Mouse (Mus musculus) monocyte, adult 2 months (primary cell): ENCODE data around the gene Zfp710.
A peak's percentile ranks its signal among the peaks of the same experiment; 100 is the strongest.

ENCODE experiments used
- DNase-seq, 2 experiments: peaks; one replicate each; pipeline ENCODE4 v3.0.0; 2022; ENCODE audit warnings: low spot score in 2 of 2, low read depth in 1 of 2

Gene Zfp710

DNA sequence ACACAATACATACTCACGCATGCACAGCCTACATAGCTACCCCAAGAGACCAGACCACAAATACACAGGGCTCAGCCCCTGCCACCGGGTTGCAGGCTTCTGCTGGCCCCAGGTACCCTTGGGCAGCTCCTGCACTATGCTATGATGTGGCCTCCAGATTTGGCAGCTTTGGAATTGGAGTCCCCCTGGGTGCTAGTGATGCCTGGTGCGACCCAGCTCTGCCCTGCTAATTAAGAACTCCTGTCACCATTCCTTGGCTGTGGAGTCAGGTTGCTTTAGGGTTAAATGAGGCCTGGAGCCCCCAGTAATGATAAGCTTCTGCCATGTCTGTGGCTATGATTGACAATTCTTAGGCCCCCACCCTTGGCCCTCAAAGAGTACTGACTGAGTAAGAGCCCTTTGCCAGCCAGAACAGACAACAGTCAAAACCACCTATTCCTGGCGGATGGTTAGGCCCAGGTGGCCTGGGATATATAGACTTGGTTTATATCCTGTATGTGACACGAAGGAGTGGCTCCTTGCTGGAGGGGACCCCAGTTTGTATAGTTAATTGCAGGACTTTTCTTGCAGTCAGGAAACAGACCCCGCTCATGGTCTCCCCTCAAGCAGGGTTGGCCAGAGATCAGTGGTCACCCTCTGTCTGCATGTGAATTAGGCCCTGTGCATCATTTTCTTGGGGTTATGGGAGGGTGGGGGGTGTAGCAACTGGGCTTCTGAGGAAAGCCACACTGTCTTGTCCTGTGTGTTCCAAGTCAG is 52.5 kb downstream of the Zfp710 start:
- no peak for DNase-seq

DNA sequence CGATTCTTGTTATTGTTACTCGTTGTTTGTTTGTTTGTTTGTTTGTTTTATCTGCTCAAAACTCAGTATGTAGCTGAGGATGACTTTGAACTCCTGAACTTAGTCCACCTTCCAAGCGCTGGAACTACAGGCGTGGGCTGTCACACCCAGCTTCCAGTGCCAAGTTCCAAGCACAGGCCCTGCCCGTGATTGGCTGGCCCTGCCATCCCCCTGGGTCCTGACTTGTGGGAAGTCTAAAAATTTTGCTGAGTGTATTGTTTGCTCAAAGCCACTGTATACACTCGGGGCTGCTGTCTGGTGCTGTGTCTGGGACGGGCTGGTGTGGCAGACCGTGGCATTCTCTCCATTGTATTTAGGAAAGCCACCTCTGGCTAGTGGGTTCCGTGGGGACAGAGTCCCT is 53.2 kb downstream of the Zfp710 start:
- no peak for DNase-seq

DNA sequence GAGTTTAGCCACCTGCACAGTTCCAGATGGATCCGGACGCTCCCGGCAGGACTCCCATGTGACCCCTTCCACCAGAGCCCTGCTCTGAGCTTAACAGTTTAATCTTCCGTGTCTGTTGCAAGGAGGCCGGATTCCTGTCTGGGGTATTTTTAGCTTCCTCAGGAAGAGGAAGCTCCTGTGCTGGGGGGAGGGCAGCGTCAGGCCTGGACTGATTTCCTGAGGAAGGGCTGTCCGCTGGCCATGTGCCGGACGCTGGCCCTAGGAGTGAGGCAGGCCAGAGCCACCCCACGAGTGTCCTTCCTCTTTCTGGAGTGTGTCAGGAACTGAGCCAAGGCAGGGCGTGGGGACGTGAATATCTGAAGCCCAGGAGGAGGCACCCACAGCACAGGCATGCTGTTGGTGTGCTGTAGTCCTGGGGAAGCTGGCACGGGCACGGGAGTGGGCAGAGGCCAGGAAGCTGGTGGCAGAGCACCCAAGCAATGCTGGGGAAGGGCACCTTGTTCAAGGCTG is 54.2 kb downstream of the Zfp710 start:
- DNase-seq, result peak; percentile 84 to 89

DNA sequence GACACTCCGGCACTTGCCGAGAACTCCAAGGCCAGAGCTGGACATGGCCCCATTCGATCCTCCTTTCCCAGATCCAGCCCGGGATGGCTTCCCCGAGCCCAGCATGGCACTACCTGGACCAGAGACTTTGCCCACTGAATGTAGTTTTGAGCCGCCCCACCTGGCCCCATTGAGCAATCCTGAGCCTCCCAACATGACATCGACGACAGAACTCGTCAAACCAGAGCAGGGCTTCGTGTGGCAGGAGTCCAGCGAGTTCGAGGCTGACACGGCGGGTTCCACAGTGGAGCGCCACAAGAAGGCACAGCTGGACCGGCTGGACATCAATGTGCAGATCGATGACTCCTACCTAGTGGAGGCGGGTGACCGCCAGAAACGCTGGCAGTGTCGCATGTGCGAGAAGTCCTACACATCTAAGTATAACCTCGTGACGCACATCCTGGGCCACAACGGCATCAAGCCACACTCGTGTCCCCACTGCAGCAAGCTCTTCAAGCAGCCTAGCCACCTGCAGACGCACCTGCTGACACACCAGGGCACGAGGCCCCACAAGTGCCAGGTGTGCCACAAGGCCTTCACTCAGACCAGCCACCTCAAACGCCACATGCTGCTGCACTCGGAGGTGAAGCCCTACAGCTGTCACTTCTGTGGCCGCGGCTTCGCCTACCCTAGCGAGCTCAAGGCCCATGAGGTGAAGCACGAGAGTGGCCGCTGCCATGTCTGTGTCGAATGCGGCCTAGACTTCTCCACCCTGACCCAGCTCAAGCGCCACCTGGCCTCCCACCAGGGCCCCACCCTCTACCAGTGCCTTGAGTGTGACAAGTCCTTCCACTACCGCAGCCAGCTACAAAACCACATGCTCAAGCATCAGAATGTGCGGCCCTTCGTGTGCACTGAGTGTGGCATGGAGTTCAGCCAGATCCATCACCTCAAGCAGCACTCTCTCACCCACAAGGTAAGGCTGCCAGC is 57.3 kb downstream of the Zfp710 start:
- no peak for DNase-seq

DNA sequence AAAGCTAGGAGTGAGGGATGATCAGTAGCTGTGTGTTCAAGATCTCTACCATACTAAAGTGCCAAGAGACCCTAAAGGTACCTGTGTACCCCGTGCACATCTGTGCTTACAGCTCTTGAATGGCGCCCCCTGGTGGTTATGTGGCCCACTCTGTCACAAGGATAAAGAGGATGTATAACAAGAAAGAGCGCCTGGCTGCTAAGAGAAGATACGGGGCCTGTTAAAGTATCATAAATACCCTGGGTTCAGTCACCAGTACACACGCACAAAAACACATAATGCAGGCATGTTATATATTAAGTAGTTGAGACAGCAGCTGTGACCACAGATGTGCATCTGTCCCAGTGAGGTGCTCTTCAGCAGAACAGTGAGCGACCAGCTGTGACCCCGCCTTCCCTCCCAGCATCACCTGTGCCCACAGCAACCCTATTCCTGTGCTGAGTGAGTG is 59.9 kb downstream of the Zfp710 start:
- peak in 1 of 2 experiments; percentile 35 for DNase-seq

DNA sequence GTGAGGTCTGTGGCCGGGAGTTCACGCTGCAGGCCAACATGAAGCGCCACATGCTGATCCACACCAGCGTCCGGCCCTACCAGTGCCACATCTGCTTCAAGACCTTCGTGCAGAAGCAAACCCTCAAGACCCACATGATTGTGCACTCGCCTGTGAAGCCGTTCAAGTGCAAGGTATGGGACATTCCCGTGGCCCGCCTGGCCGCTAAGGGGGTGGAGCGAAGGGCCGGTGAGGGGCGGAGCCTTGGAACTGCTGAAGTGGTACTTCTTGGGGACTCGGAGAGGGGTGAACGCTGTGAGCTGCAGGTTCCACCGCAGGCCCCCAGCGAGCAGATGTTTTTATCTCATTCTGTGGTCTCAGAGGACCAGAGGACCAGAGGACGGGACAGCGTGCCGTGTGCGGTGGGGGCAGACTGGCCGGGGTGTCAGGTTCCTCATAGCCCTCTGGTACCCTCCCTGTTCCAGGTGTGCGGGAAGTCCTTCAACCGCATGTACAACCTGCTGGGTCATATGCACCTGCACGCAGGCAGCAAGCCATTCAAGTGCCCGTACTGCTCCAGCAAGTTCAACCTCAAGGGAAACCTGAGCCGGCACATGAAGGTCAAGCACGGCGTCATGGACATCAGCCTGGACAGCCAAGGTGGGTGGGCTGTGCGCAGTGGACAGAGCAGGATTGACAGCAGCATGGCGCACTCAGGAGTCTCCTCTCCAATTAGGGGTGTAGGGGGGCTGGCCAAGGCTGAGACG is 61.5 kb downstream of the Zfp710 start:
- DNase-seq, result no peak

DNA sequence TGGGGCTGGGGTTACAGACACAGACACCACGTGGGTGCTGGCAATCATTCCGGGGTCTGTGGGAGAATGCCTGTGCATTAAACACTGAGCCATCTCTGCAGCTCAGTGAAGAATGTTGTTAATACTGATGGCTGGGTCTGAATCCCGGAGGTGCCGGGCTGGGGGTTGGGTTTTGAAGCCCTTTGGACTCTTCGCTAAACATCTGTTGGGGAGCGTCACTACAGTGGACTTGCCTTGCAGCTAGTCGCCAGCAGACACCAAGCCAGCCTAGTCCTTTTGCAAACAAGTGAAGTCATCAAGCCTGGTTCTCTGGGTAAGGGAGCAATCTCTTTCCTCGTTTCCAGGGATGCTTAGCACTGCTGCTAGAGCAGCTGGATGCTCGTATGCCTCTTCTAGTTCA is 63.6 kb downstream of the Zfp710 start:
- no peak for DNase-seq

DNA sequence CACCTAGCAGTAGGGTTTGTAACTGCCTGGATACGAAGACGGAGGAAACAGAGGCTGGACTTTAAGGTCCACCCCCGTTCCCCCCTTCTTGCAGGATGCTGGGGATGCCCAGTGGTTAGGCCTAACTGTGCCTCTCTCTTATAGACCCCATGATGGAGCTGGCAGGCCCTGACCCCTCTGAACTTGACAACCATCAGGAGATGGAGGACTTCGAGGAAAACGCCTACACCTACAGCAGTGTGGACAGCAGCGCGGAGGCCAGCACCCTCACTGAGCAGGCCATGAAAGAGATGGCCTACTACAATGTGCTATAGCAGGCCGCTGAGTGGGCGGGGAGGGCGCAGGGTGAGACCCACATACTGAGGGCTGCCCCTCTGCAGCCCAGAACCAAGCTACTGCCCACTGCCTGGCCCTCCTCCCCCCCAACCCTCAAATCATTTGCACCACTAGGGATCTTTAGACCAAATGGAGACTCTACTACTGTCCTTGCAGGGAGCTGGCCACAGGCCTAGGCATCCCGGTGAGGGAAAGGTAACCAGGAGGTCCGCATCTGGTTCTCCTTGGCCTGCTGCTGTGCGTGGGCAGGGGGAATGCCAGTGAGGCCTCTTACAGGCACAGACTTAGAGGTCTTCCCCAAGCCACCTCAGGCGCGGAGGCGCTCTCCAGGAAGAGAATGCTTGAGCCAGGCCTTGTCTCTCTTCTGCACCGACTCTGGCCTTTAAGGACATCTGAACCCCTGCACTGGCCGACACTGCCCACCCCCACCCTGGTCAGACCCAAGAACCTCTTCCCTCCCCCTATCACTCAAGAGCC is 65.8 kb downstream of the Zfp710 start:
- no peak for DNase-seq

DNA sequence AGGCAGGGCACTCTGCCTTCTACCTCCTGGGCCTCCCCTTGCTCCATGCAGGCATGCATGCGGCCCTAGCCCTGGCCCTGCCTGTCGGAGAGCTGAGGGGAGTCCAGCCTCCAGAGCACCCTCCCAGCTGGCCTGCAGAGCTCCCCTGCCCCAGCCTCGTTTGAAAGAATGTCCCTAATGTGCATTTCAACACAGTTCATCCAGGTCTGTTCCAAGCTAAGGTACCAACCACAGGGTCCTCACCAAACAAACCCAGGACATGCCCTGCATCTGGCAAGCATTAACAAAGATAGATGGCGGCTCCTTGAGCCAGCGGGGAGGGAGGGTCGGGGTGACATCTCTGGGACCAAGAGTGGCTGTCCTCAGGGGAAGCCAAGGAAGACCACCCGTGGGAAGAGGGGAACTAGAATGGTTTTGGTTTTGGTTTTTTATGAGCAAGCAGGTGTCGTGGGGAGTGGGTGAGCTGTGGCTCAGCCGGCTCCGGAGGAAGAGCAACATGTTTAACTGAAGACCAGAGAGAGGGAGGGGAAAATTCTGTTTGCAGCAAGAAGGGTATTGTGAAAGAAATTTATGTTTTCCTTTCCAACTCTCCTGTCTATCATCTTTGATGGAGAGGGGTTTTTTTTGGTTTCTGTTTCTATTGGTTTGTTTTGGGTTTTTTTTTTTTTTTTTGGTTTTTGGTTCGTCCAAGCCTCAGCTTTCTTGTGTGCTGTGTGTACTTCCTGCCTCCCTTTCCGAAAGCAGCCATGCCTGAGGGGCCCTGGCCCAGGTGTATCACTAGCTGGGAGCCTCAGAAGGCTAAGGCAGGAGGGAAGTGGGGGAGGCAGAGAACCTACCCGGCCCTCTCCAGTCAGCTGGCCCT is 66.6 kb downstream of the Zfp710 start:
- no peak for DNase-seq

DNA sequence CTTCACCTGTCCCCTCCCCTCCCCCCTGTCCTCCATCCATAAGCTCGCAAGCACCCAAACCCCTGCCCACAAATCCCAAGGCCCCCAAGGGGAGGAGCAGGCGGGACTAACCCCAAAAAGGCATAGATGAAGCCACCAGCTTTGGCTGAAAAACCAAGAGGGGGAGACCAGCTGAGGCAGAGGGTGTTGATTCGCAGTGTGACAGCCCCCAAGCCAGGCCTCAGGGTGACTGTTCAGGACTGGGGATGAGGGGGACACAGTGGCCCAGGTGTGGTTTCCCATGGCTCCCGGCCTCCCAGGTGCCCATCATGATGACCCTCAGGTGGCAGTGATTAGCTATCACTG is 67.2 kb downstream of the Zfp710 start:
- no peak for DNase-seq

DNA sequence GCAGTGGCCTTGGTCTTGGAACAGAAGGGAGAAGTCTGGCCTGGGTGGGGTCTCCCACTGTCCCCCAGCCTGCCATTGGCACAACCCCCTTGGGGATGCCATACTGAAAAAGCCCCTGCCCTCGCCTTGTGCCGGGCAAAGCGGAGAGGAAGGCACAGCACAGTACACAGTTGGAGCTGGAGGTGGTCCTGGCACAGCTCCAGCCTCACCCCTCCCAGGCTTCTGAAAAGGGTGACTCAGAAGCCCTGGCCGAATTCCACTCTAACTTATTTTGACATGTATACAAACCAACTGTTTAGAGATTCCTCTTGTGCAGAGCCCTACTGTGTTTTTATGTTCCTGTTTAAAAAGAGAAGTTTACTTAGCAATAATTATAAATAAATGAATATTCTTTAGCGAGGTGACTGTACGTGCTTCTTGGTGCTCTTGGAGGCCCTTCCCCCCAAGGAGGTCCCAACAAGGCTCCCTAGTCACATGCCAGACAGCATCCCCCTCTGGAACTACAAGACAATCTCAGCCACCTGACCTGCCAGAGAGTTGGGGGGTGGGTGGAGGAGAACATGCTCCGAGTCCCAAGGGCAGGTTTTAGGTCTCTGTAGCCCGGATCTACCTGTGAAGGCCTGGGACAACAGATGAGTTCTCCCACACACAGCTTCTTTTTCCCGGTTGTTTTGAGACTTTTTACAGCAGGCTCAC is 67.9 kb downstream of the Zfp710 start:
- DNase-seq, result no peak

DNA sequence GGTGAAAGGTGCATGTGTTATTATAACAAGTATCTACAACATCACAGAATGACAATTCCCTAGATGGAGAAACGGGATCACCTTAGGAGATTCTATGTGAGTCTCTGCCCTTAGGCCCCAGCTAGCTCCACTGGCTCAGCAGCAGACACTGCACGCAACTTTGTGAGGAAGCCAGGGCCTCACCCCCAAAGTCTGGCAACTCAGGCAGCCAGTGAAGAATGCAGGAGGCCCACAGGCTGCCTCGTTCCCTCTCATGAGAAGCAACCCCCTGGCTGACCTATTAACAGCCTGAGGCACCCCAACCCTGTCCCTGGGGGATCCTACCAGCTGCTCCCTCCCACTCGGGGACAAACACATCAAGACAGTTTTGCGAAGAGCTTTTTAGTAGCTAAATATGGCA is 69.9 kb downstream of the Zfp710 start:
- DNase-seq, result no peak

DNA sequence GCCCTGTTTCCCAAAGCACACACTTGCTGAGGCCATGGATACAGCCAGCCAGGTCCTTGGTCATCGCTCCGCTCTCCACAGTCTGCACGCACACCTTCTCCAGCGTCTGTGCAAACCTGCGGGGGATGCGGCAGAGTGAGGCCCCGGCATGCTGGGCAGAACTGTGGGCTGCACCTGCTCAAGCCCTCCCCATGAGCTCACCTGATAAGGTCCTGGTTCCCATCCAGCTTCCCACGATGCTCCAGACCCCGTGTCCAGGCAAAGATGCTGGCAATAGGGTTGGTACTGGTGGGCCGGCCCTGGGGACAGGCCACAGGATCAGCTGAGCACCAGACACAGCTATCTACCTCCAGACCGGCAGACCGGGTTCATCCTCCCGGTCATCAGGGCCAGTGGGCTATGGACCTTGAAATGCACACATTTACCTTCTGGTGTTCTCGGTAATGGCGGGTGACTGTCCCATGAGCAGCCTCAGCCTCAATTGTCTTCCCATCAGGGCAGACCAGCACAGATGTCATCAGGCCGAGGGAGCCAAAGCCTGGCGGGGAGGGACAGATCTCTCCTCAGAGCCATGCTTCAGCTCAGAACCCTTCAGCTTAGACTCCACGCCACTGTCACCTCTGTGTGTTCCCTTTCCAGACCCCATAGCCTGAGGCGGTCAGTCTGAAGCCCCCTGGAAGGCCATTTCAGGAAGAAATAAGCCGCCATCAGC is 71.1 kb downstream of the Zfp710 start:
- DNase-seq, result no peak

DNA sequence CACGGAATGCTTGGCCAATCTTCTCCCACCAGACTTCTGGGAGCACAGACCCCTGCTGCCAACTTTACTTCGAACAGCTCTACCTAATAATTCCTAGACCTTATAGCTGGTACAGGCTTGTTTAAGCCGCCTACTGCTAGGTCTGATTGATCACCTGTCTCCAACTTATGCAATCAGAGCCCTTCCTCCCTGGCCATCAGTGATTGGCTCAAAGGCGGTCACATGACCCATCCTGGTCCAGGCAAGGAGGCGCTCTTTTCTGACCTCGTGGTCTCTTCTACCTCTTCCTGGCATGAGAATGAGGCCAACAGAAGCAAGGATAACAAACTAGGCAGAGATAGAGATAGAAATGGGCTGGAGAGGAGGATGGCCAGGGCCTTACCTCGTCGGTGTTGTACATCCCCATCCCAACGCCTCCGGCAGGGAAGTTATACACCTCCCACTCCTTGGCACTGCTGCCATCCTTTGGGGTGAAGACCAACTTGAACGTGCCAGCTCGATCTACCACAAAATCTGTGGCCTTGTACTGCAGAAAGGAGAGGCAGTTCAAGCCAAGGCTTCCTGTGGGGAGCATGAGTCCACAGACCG is 73.9 kb downstream of the Zfp710 start:
- DNase-seq, result no peak

DNA sequence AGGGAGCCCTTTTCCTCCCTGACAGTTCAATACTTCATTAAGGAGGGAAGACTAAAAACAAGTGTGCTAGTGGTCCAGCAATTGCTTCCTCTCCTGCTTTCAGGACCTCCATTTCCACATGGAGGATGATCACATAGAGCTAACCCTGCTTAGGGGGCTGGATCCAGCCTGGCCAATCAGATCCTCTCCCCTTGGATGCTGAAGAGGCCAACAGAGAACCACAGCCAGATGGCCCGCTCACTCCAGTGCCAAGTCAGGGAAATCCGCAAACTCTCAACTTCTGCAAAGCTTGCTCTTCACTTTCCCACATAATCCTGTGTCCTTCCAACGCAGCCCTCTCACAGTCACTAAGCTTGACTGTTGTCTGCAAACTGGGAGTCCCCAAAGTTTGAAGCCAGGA is 78.7 kb downstream of the Zfp710 start:
- DNase-seq, result no peak

DNA sequence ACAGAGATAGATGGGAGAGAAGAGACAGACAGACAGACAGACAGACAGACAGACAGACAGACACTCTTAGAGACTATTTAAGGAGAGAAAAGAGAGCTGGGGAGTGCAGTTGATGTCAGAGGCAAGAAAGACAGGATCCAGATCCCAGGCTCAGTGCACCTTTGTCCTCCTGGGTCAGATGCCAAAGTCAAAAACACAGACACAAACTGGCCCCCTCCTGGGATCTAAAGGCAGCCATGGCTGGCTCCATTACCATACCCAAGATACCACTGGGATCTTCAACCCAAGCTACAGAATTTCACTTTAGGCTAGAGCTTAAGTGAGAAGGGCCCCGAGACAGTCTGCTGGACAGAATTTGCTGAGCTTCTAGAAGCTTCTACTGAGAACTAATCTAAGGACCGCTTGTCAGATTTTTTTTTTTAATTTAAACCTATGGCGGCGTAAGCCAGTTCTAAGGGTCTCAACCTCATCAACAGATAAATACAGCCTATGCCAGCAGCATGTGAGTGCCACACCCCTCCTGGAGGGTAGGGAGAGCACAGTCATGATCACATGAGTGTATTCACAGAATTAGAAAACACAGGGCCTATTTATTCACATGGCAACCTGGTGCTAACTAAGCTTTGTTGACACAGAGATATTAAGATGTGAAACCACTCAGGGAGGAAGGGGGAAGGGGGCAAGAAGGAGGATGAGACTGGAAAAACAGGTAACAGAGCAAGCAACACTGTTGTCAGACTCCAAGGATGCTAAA is 81.2 kb downstream of the Zfp710 start:
- no peak for DNase-seq

DNA sequence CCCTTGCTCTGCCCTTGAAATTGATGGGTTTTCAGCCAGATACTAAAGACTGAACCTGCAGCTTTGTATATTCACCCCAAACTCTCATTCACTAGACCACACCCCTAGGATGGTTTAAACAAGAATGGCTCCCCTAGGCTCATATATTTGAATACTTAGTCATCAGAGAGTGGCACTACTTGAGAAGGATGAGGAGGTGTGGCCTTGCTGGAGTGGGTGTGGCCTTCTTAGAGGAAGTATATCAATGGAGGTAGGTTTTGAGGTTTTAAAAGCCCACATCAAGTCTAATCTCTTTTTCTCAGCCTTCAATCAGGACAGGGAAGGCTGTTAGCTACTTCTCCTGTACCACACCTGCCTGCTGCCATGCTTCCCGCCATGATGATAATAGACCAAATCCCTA is 81.8 kb downstream of the Zfp710 start:
- no peak for DNase-seq
